Mouse (Mus musculus) spleen, postnatal 10 days (tissue): ENCODE data around the gene D6Wsu163e.

Experiments used
- DNase-seq, 2 experiments: peaks; one replicate each; pipeline ENCODE4 v3.0.0; 2021 to 2022; ENCODE audit warnings: low spot score in 2 of 2

The D6Wsu163e gene

DNA sequence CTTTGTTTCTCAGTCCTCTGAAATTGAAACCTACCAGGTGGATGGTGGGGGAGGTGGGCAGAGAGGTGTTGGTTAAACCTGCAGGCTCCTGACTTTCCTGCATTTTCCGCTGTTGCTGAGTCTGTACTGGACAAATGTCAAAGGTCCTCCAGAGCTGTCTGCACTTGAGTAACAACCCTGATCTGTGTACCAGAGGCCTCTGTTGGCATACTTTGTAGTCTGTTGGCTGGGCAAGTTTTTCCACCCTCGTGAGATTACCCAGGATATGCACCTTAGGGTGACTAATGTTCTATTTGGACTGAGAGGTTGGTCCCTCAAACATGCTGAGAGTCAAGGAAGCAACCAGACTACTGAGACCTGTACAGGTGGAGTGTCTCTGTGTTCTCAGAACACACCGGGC lies 66.8 kb downstream of the D6Wsu163e start:
- DNase-seq = no peak

DNA sequence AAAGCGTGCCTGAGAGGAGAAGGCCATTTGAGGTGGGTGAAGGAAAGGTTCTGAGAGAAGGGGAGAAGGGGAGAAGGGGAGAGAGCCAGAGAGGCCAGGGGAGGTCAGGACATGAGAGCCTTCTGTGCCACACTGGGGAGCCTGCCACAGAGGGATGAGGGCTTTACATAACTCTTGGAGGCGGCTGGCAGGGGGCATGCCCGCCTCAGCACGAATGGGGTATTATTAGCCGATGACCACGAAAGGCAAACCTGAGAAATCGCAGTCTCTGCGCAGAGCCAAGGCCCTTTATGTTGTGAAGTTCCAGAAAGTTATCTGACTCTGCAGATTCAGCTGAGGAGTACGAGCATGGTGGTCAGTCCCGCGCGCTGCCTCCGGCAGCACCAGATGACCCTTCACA lies 70.3 kb downstream of the D6Wsu163e start:
- DNase-seq = no peak

DNA sequence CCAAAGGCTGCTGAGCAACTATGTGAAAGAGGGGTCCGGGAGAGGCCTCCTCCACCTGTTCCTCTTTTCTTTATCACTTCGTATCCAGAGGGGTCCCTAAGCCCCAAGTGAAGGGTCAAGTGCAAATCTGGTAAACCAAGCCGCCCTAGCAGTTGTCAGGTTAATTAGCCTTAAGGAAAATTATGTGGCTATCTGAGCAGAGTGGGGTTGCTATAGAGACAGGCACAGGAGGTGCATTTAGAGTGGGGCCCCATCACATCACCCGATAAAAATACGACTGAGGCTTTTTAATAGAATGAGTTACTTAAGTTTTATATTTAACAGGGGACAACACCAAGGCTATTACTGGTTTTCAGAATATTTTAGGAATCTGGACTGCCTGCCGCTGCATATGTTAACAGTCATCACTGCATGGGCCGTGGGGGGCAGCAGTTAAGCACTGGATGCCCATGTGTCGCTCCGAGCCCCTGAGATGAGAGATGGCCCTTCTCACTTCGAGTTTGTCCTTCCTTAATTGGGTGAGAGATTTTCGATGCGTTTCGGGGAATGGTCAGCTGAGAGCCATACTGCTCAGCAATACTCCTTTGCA lies 72.3 kb downstream of the D6Wsu163e start:
- DNase-seq = no peak

DNA sequence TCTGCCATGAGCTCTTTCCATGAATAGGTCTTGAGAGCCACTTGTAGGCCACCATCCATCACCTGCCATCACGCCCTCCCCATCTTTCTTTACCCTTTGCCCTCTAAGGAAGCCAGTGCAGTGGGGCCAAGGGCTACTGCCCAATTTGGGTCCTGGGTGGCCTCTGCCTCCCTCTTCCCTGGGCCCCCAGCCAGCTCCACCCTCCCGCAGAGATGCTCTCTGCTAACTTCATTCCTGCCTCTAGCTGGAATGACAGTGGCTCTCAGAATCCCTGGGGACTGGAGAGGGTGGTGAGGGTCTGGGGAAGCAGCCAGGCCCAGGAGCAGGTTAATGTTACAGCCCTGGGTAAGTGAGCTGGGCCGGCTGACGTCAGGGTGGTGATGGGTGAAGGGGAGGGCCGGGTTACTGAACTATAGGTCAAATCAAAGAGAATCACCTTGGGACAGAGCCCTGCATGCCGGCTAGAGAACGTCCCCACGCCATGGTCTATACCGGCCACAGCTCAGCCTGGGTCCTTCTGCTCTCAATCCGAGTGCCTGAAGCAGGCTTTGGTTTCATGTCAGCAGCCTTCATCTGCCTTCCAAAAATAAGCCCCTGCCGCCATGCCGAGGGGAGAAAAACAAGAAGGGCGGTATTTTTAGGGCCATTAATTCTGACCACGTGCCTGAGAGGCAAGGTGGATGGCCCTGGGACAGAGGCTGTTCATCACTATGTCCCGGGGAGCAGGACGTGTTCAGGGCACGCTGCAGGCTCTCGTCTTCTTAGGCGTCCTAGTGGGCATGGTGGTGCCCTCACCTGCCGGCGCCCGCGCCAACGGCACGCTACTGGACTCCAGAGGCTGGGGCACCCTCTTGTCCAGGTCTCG lies 75.4 kb downstream of the D6Wsu163e start, which contains the start of gene Fgf6:
Fgf6 (plus strand) TSS at position 681 of the 865 bp plus-strand sequence.
- DNase-seq = no peak

GRCm38 (mm10) chr6:127019254-127019653 lies 79.5 kb downstream of the D6Wsu163e start:
- no peak for DNase-seq

DNA sequence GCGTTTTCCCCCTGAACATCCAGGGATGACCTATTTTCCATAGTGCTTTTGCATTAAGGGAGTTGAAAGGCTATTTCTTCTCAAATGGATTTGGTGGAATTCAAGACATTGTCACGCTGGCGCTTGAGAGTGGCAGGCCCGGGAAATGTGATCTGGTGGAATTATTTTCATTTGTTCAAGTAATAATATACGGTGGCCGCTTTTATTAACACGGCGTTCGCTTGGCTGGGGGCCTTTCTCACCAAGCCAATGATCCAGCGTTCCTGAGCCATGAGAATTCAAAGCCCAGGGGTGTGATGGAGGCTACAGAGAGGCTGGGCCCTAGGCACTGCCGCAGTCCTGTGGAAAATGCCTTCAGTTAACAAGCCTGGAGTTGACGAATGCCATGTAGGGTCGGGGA lies 80.7 kb downstream of the D6Wsu163e start:
- DNase-seq = no peak

DNA sequence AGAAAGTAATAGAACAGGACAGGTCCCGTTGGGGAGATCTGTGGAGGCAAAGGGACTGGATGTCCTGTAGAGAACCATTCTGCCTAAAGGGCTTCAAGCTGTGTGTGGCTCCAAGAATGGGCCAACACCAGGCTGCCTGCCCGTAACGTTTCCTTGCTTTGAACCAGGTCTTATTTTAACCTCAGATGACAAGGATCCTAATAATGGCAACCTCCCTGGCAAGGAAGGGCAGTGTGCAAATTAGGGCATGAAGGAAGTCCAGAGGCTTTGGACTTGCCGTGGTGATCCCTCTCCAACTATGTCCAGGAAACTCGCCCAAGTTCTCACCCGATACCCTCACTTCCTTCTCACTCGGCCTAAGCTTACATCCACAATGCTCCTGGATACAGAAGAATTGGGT lies 85.1 kb downstream of the D6Wsu163e start:
- no peak for DNase-seq
